Mouse (Mus musculus) MEL (cell line): ENCODE results near the gene Hprt. TPM values are rescaled to one million over a fixed set of nuclear protein-coding genes. Genes with fewer than 3 reads are reported as not detected.
"Not testable (repeated sequence)": the region's sequence is repeated elsewhere in the genome, so short reads cannot be mapped to it uniquely, and the experiment has no call there.

Experiments
- DNase-seq: peaks from one replicate; pipeline ENCODE4 v3.0.0; 2011; ENCODE audit warnings: low read depth, low spot score
- H3K27ac ChIP-seq: 2 replicates; pipeline ENCODE4 v1.5.1; 2012; ENCODE audit warnings: low read depth, mild to moderate bottlenecking, control low read depth, low read length, moderate library complexity; ENCODE audit not compliant: control insufficient read depth
- H3K27me3 ChIP-seq, 2 experiments: fragments of 150-350 bp in 1 of 2; sonication (generic) in 1 of 2; 2 replicates each; pipeline ENCODE4 v1.6.1; 2012; ENCODE audit warnings: low read length in 2 of 2, mild to moderate bottlenecking in 2 of 2, improper control_type of control experiment in 1 of 2, moderate library complexity in 1 of 2; ENCODE audit not compliant: insufficient read depth in 2 of 2, control insufficient read depth in 1 of 2
- H3K36me3 ChIP-seq, 2 experiments: 2 replicates each; pipeline ENCODE4 v1.6.1; 2012 to 2014; ENCODE audit warnings: low read length in 2 of 2, improper control_type of control experiment in 1 of 2, inconsistent platforms in 1 of 2, mild to moderate bottlenecking in 1 of 2; ENCODE audit not compliant: insufficient read depth in 2 of 2, control insufficient read depth in 1 of 2
- H3K4me1 ChIP-seq, 2 experiments: fragments of 150-350 bp in 1 of 2; sonication (generic) in 1 of 2; 2 replicates each; pipeline ENCODE4 v1.6.1; 2012; ENCODE audit warnings: low read length in 2 of 2, improper control_type of control experiment in 1 of 2, mild to moderate bottlenecking in 1 of 2; ENCODE audit not compliant: insufficient read depth in 2 of 2, control insufficient read depth in 1 of 2
- H3K4me3 ChIP-seq, 2 experiments: fragments of 150-350 bp in 1 of 2; sonication (generic) in 1 of 2; 2 replicates each; pipeline ENCODE4 v1.5.1; 2012; ENCODE audit warnings: low read depth in 2 of 2, low read length in 2 of 2, mild to moderate bottlenecking in 2 of 2, moderate library complexity in 2 of 2, control low read depth in 1 of 2, improper control_type of control experiment in 1 of 2; ENCODE audit not compliant: control insufficient read depth in 1 of 2, insufficient read depth in 1 of 2
- H3K79me2 ChIP-seq: 2 replicates; pipeline ENCODE4 v1.6.1; 2012; ENCODE audit warnings: mild to moderate bottlenecking, low read length, moderate library complexity; ENCODE audit not compliant: control insufficient read depth, poor library complexity, insufficient read depth
- H3K9ac ChIP-seq: 2 replicates; pipeline ENCODE4 v1.6.1; 2012; ENCODE audit warnings: low read depth, mild to moderate bottlenecking, control low read depth, low read length, moderate library complexity; ENCODE audit not compliant: control insufficient read depth, poor library complexity, severe bottlenecking
- H3K9me3 ChIP-seq: fragments of 150-350 bp; sonication (generic); replicated peaks from 2 replicates; pipeline ENCODE4 v1.6.1; 2012; ENCODE audit warnings: mild to moderate bottlenecking, low read length, improper control_type of control experiment, moderate library complexity; ENCODE audit not compliant: insufficient read depth
- CHD2 ChIP-seq: IDR thresholded peaks from 2 replicates; pipeline ENCODE4 v1.6.1; 2011; ENCODE audit warnings: low read length, improper control_type of control experiment
- CTCF ChIP-seq, 3 experiments: IDR thresholded peaks in 2 of 3; conservative IDR thresholded peaks in 1 of 3; 2 replicates each; pipeline ENCODE4 v1.5.1; 2011 to 2012; ENCODE audit warnings: low read length in 3 of 3, low read depth in 2 of 3, mild to moderate bottlenecking in 2 of 3, improper control_type of control experiment in 1 of 3, inconsistent platforms in 1 of 3, mixed read lengths in 1 of 3, moderate library complexity in 1 of 3; ENCODE audit not compliant: control insufficient read depth in 1 of 3, insufficient read depth in 1 of 3, poor library complexity in 1 of 3, severe bottlenecking in 1 of 3
- E2F4 ChIP-seq: IDR thresholded peaks from 2 replicates; pipeline ENCODE4 v1.6.1; 2011; ENCODE audit warnings: low read depth, low read length, improper control_type of control experiment, borderline replicate concordance
- ELF1 ChIP-seq: IDR thresholded peaks from 2 replicates; pipeline ENCODE4 v1.6.1; 2014; ENCODE audit warnings: low read depth, mild to moderate bottlenecking, inconsistent platforms, low read length, improper control_type of control experiment, moderate library complexity
- MYB ChIP-seq: IDR thresholded peaks from 2 replicates; pipeline ENCODE4 v1.6.1; 2011; ENCODE audit warnings: mild to moderate bottlenecking, low read depth, low read length, improper control_type of control experiment
- MYC ChIP-seq: IDR thresholded peaks from 2 replicates; pipeline ENCODE4 v1.6.1; 2011; ENCODE audit warnings: low read depth, mild to moderate bottlenecking, low read length, improper control_type of control experiment, moderate library complexity
- RAD21 ChIP-seq: IDR thresholded peaks from 2 replicates; pipeline ENCODE4 v1.6.1; 2011; ENCODE audit warnings: mild to moderate bottlenecking, low read depth, low read length, improper control_type of control experiment
- SMC3 ChIP-seq: IDR thresholded peaks from 2 replicates; pipeline ENCODE4 v1.6.1; 2011; ENCODE audit warnings: low read depth, low read length, improper control_type of control experiment
- TAL1 ChIP-seq: IDR thresholded peaks from 2 replicates; pipeline ENCODE4 v1.6.1; 2012; ENCODE audit warnings: mild to moderate bottlenecking, inconsistent platforms, low read length, moderate library complexity, mixed read lengths
- TCF12 ChIP-seq: IDR thresholded peaks from 2 replicates; pipeline ENCODE4 v1.6.1; 2014; ENCODE audit warnings: low read depth, mild to moderate bottlenecking, inconsistent platforms, low read length, improper control_type of control experiment, moderate library complexity
- ZC3H11A ChIP-seq: IDR thresholded peaks from 2 replicates; pipeline ENCODE4 v1.6.1; 2012; ENCODE audit warnings: low read depth, mild to moderate bottlenecking, inconsistent platforms, low read length, improper control_type of control experiment
- polyA plus RNA-seq, 2 experiments: library from polyadenylated mRNA; stranded (reverse) in 1 of 2; unstranded in 1 of 2; fragments of >175 nt in 1 of 2; fragments of >200 nt in 1 of 2; gene quantifications; 2 replicates each; pipeline versions ENCODE4 v1.2.1 to v1.2.4; 2012; ENCODE audit warnings: low replicate concordance in 2 of 2, low read depth in 1 of 2; ENCODE audit not compliant: insufficient read length in 2 of 2, insufficient read depth in 1 of 2, missing spikeins in 1 of 2
- total RNA-seq: library from RNA; depleted of rRNA; stranded (reverse); fragments of 300-350 nt; gene quantifications from 2 replicates; pipeline ENCODE4 v1.2.3, GENCODE M21; 2012

Gene Hprt
- total and polyA plus RNA-seq, 3 experiments: 113 to 117 TPM; not detected in 1

- H3K36me3 ChIP-seq, H3K79me2 ChIP-seq, H3K27me3 ChIP-seq, H3K9me3 ChIP-seq, H3K4me3 ChIP-seq, H3K4me1 ChIP-seq, H3K27ac ChIP-seq, H3K9ac ChIP-seq: not testable (repeated sequence)
- TF ChIP-seq MYC: peak; percentile 44; the same call in 1 of the 2 replicates
- TF ChIP-seq CTCF (IDR thresholded peaks at IDR 0.05 in 2 of 3, conservative IDR thresholded peaks at IDR 0.05 in 1 of 3; ENCODE audit: control insufficient read depth in 1 of 3, insufficient read depth in 1 of 3, low read depth in 2 of 3, low read length in 3 of 3, poor library complexity in 1 of 3, severe bottlenecking in 1 of 3): peak; percentile 1 to 51 (median 11); a peak in 2 of 6 replicates
- DNase-seq: peak; percentile 62
Observed at GRCm38 (mm10) chrX:53004887-53005286, 16.9 kb downstream of the Hprt start.

- H3K79me2 ChIP-seq: no peaks in the 10 kb centered on the region
- TF ChIP-seq SMC3 (peak; percentile 41), ELF1 (0 out of 2 replicates have a peak, but pooled peaks have one; percentile 23), RAD21 (peak; percentile 55), CTCF (IDR thresholded peaks at IDR 0.05 in 2 of 3, conservative IDR thresholded peaks at IDR 0.05 in 1 of 3; ENCODE audit: control insufficient read depth in 1 of 3, insufficient read depth in 1 of 3, low read depth in 2 of 3, low read length in 3 of 3, poor library complexity in 1 of 3, severe bottlenecking in 1 of 3) (peak in 2 of 3 experiments; percentile 66 to 75; a peak in 4 of 6 replicates), ZC3H11A (no peak)
- H3K27me3 ChIP-seq: no peaks in the 10 kb centered on the region
- H3K36me3 ChIP-seq: peaks cover 0 to 6% of the 10 kb centered on the region in 2 experiments; a peak in 2 of 4 replicates
- no peak overlapping the region for H3K9ac ChIP-seq
- no peak overlapping the region for H3K4me3 ChIP-seq
- DNase-seq: peak; percentile 84
- no peak overlapping the region for H3K27ac ChIP-seq
- H3K4me1 ChIP-seq: no peaks in the 10 kb centered on the region; a peak in 1 of 4 replicates
- H3K9me3 ChIP-seq: no peaks in the 10 kb centered on the region
Observed at GRCm38 (mm10) chrX:53006062-53006461, 18.1 kb downstream of the Hprt start.

GRCm38 (mm10) chrX:53015549-53015948 is 27.6 kb downstream of the Hprt start:
- Histone ChIP-seq H3K9ac (no peak overlapping the region), H3K79me2 (no peaks in the 10 kb centered on the region), H3K36me3 (peaks cover 0 to 5% of the 10 kb centered on the region in 2 experiments; a peak in 2 of 4 replicates), H3K9me3 (no peaks in the 10 kb centered on the region), H3K27me3 (no peaks in the 10 kb centered on the region), H3K4me1 (no peaks in the 10 kb centered on the region), H3K4me3 (no peak overlapping the region), H3K27ac (no peak overlapping the region)
- TF ChIP-seq TCF12 (no peak), CTCF (IDR thresholded peaks at IDR 0.05 in 2 of 3, conservative IDR thresholded peaks at IDR 0.05 in 1 of 3; ENCODE audit: control insufficient read depth in 1 of 3, insufficient read depth in 1 of 3, low read depth in 2 of 3, low read length in 3 of 3, poor library complexity in 1 of 3, severe bottlenecking in 1 of 3) (peak in 2 of 3 experiments; percentile 16 to 36; a peak in 3 of 6 replicates), CHD2 (no peak), E2F4 (no peak), TAL1 (no peak), MYB (no peak), SMC3 (peak; percentile 22; the same call in 1 of the 2 replicates)
- DNase-seq: peak; percentile 34
